Mouse (Mus musculus): ENCODE measurements around the gene Bcl7a.
A peak's percentile ranks its signal among the peaks of the same experiment; 100 is the strongest.

Gene Bcl7a

GRCm38 (mm10) chr5:123343707-123344627 is at the start of gene Bcl7a:
Bcl7a (plus strand) TSS chr5:123343834.
- peak; percentile 94 for DNase-seq

- DNase-seq: no peak
Measured at GRCm38 (mm10) chr5:123294653-123295052, 49.0 kb upstream of the Bcl7a start.

- peak; percentile 48 to 53 for DNase-seq
Measured at GRCm38 (mm10) chr5:123296224-123296806, 47.3 kb upstream of the Bcl7a start.

GRCm38 (mm10) chr5:123296972-123297754 is 46.5 kb upstream of the Bcl7a start:
- no peak for DNase-seq

- no peak for DNase-seq
Measured at GRCm38 (mm10) chr5:123297830-123298229, 45.8 kb upstream of the Bcl7a start.

- peak; percentile 28 to 33 for DNase-seq
Measured at GRCm38 (mm10) chr5:123298526-123298925, 45.1 kb upstream of the Bcl7a start.

GRCm38 (mm10) chr5:123300496-123301034 is 43.1 kb upstream of the Bcl7a start:
- no peak for DNase-seq

GRCm38 (mm10) chr5:123301780-123302521 is 41.7 kb upstream of the Bcl7a start:
- no peak for DNase-seq

- no peak for DNase-seq
Measured at GRCm38 (mm10) chr5:123307630-123308282, 35.9 kb upstream of the Bcl7a start.

- DNase-seq: no peak
Measured at GRCm38 (mm10) chr5:123309816-123310215, 33.8 kb upstream of the Bcl7a start.

GRCm38 (mm10) chr5:123310221-123310620 is 33.4 kb upstream of the Bcl7a start:
- DNase-seq: no peak

- no peak for DNase-seq
Measured at GRCm38 (mm10) chr5:123313058-123313630, 30.5 kb upstream of the Bcl7a start.

GRCm38 (mm10) chr5:123313851-123314380 is 29.7 kb upstream of the Bcl7a start:
- DNase-seq: peak; percentile 57 to 65

GRCm38 (mm10) chr5:123315219-123315866 is 28.3 kb upstream of the Bcl7a start:
- DNase-seq: peak; percentile 42 to 73

GRCm38 (mm10) chr5:123317992-123318391 is 25.6 kb upstream of the Bcl7a start:
- peak; percentile 33 to 35 for DNase-seq

- DNase-seq: no peak
Measured at GRCm38 (mm10) chr5:123320136-123320535, 23.5 kb upstream of the Bcl7a start.

GRCm38 (mm10) chr5:123324242-123324641 is 19.4 kb upstream of the Bcl7a start:
- no peak for DNase-seq

GRCm38 (mm10) chr5:123326006-123326750 is 17.5 kb upstream of the Bcl7a start:
- no peak for DNase-seq

- DNase-seq: no peak
Measured at GRCm38 (mm10) chr5:123326751-123327148, 16.9 kb upstream of the Bcl7a start.

GRCm38 (mm10) chr5:123327686-123328085 is 15.9 kb upstream of the Bcl7a start:
- no peak for DNase-seq

Measured in thymus, postnatal 36 days (tissue).